Mouse (Mus musculus): ENCODE measurements around the gene Sort1.

The Sort1 gene

DNA sequence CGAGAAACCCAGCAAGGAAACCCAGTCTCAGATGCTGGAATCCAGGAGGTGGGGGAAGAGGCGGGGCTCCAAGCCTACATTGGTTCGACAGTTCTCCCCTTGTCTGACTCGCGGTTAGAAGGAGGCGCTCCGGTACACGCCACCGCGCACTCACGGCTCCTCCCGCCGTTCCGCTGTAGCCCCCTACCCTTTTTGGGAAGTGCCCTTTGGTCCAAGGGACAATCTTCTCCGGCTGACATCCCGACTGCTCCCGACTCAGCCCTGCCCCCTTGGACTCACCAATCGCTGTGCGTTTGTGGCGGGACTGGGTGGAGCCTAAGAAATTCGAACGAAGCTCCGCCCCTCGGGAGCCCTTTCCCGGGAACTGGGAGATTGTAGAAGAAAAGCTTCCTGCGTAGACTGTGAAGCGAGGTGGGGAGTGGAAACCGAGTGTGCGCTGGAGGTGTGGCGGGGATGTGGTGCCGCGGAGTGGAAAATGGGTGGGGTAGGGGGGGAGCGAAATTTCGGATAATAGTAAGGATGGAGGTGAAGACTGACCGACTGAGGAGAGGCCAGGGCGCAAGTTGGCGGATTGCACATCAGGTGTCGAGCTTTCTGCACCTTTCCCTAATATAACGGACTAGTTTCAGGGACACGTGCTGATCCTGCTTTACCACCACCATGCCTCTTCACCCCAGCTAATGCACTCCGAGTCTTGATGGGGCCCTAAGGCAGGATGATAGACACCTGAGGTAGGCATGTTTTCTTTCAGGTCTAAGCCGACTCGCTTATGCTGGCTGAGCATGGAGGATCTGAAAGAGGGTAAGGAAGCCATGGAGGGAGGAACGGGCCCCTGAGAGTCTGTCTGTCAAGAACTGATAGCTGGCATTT lies 99.8 kb downstream of the Sort1 start, which contains the start of gene Psrc1:
TSS of gene Psrc1 (plus strand) at position 355 of the 870 bp plus-strand sequence.
- peak; percentile 78 for DNase-seq (ENCODE audit: low read depth)

DNA sequence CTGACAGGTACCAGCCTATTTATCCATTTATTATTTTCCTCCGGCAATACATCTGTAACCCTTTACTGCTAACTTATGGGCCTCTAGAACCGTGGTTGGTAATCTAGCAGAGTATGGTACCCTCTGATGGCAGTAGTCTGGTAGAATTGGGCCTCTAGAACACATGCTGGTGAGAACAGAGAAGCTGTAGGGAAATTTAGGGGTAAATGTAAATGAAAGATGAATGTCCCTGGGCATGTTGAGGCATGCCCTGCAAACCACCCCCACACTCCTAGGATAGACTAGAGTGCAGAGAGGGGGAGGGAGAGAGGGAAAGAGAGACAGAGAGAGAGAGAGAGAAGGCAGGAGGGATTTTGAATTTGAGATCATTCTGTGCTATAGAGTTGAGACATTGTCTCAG lies 100.5 kb downstream of the Sort1 start:
- DNase-seq (ENCODE audit: low read depth) = no peak

DNA sequence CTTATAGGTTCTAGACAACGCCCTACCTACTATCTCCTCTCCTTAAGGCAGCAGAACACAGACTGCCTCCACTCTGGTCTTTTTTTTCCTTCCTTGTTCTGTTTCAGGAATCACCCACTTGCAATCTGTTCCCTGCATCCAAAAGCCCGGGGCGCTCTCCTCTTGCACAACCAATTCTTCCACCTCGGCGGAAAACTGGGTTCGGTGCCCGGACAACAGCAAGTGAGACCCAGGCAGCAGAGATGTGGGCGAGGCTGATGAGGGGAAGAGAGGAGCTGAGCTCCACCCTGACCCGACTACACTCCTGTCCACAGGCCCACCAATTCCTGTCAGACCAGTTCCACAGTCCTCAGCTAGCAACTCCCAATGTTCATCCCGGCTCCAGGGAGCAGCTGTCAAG lies 102.3 kb downstream of the Sort1 start:
- no peak for DNase-seq (ENCODE audit: low read depth)

DNA sequence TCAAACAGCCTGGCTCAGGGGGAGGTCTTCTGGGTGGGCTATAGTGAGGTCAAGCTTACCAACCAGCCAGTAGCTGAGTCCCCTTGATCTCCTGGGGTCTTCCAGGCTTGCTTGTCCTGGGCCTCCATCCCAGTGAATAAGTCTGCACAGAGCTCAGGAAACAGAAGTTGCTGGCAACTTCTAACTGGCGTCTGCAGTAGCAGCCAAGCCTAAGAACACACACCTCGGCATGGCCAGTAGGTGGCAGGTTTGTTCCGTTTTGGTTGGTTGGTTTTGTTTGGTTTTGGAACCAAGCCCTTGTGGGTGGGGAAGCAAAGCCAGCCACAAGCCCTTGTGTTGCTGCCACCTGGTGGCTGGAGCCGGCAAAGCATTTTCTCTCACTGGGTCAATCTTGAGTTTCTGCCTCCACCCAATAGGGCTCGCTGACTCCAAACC lies 105.2 kb downstream of the Sort1 start:
- peak; percentile 95 for DNase-seq (ENCODE audit: low read depth)

DNA sequence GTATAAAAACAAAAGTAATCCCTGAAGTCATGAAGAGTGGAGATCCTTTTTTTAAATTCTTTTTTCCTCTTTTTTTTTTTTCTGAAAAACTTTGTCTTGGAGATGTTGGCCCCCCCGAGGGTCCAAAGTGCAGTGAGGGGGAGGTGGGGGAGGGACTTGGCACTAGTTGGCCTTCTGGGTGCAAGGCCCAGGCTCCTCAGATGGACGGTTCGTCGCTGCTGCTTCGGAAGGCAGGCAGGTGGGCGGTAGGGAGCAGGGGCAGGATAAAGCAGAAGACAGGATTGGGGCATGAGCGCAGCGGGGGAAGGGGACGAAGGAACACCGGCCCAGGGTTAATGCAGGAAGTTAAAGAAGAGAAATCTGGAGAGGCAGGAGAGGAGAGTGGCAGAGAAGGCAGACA lies 108.4 kb downstream of the Sort1 start:
- DNase-seq (ENCODE audit: low read depth) = no peak

DNA sequence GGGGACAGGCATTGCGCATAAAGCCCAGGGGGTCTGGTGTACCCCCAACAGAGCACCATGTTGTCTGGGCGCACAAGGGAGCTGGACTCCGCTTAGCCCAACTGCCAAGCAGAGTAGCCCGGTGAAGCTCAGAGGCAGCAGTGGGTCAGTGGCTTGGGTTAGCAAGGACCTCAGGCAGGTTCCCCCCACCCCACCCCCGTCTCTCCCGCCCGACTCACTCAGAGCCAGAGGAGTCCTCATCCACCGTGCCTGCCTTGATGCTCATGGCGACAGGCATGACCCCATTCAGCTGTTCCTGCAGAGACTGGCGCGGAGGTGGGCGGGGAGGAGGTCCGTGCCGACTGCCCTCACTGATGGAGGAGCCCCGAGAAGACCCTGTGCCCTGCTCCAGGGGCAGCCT lies 108.9 kb downstream of the Sort1 start:
- no peak for DNase-seq (ENCODE audit: low read depth)

DNA sequence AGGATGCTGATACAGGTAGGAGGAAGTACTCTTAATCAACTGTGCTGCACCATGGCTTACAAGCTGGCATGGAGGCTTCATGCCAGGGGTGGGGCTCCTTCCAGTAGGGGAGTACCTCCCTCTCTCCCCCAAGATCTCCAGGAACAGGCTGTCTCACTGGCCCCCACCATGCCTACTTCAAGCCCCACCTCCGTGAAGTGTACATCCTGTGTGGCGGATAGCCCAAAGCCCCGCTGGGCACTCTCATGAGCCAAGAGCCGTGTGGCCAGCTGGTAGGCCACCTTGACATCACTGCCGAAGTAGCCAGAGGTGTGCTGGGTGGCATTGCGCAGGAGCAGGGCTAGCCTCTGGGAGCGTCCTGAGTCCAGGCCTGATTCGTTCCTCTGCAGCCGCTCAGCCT lies 114.4 kb downstream of the Sort1 start:
- no peak for DNase-seq (ENCODE audit: low read depth)

DNA sequence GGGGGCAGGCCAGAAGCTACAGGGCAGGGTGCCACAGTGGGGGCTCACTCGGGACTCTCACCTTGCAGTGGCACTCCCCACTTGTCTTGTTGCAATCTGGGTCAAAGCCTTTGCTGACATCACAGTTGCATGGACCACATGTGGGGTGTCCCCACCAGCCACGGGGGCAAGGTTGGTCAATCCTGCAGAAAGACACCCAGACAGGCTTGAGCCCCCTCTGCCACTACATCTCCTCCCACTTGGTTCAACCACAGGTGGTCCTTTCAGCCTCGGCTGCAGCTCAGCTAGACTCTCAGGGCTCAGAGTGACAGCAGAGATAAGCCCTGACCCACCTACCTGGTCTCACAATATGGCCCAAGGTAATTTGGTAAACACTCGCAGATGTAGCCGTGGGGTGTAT lies 116.6 kb downstream of the Sort1 start:
- no peak for DNase-seq (ENCODE audit: low read depth)

DNA sequence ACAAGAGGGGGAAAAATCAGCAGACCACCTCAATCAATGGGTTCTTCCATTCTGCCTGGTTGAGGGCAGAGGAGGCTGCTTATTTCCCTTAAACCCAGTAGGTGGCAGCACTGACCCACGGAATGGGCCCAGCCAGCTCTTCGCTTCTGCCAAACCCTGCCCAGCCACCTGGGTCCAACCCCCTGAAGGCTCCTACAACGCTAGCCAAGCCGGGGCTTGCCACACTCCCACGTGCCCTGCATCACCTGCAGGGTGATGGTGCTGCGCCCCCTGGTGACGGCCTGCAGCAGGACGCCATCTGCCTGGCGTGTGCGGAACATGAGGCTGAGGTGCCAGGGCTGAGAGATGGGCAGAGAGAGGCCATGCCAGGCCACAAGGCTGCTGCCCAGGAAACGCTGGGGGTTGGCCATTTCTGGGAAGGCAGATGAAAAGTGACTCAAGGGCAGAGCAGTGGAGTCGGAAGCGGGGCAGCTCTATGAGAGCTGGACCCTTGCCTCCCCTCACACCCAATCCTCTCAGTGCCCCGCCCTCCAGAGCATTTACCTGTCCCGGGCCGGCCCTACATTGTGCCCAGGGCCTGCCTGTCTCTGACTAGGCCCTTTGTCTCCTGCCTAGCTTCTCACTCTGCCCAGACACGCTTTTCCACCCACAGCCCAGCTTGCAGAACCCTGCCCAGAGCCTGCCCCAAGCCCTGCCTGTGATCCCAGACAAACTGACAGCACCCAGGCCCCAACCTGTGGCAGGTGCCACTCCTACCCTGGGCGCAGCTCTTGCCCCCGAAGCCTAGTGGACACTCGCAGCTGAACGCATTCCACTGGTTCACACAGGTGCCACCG lies 118.0 kb downstream of the Sort1 start:
- peak; percentile 93 for DNase-seq (ENCODE audit: low read depth)

DNA sequence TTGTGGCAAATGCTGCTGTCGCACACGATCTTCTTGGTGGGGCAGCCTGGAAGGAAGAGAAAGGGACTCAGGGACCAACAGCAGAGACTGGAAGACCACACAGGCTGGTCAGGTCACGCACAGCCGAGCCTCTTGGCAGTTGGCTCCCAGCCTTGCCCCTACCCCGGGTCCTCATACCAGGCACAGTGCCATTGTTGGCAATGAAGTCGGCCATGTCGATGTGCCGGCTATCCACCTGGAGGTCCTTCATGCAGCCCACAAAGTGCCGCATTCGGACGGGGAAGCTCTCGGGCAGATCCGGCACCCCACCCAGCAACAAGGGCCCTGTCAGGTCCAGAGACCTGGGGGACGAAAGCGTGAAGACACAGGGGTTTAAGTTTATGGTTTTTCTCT lies 118.6 kb downstream of the Sort1 start:
- DNase-seq (ENCODE audit: low read depth) = no peak

DNA sequence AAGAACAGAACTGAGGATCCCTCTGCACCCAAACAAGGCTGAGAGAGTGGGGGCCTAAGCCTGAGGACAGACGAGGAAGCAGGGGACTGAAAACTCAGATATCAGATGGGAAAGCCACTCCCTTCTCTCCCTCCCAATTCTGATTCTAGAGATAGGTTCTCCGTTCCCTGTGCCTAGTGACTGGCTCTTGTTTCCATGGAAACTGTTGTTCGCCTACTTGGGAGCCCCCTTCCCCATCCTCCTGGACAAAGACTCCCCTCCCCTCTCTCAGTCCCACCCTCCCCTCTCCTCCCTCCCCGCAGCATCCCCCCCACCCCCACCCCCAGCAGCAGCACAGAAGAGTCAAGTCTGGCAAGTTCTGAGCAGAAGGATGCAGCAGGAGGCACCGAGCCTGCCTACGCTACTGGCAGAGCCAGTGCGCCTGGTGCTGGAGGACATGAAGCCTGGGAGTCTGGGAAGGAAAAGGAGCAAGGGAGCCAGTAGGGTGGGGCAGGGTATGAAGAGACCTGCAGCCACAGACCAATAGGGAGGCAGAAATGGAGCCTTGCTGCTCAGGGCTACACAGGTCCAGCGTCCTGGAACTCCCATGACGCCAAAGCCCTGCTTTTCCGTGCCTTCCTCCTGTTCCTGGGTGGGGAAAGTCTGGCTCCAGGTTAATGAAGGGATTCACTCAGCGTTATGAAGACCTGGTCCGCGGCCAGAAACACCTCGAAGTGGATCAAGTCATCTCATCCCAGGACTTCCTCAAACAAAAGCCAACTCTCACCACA lies 121.8 kb downstream of the Sort1 start:
- no peak for DNase-seq (ENCODE audit: low read depth)

DNA sequence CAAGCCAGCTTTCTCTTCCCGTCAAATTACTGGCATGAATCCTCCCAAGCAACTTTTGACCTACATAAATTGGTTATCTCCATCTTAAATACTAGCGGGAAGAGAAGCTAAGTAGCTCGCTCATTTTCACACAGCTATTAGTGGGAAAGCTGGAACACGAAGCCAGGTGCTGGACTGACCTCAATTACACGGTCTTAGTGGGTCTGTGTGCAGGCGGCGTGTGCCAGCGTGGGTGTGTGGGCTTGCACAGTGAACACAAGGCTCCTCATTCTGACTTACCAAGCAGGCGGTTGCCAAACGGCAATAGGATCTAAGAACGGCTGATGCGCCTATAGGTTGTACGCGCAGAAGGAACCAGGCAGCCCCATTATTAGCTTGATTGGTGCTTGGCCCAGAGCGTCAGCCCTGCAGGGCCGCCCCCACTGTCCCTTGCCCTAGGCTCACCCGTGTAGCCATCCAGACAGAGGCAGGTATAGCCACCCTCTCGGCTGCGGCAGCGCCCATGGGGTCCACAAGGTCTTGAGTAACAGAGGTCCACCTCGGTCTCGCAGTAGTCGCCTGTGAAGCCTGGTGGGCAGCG lies 122.5 kb downstream of the Sort1 start:
- no peak for DNase-seq (ENCODE audit: low read depth)

DNA sequence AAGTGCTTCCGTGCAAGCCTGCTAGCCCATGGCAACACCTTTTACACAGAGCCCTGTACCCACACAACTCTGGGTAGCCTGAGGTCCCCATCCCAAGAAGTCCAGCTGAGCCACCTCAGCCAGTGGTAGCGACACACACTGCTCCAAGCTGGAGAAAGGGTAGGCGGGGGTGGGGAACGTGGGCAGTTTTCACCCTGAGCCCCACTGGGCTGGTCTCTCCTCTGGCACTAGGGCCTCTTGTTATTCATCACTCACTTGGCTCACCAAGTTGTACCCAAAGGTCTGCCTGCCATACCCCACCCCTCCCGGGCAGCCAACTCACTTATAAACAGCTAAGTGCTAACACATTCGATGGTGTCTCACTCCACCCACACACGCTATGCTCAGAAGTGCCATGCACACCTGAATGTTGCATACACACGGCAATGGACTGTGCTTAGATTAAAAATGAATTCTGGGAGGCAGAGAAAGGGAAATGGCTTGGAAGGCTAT lies 124.7 kb downstream of the Sort1 start:
- DNase-seq (ENCODE audit: low read depth) = no peak

DNA sequence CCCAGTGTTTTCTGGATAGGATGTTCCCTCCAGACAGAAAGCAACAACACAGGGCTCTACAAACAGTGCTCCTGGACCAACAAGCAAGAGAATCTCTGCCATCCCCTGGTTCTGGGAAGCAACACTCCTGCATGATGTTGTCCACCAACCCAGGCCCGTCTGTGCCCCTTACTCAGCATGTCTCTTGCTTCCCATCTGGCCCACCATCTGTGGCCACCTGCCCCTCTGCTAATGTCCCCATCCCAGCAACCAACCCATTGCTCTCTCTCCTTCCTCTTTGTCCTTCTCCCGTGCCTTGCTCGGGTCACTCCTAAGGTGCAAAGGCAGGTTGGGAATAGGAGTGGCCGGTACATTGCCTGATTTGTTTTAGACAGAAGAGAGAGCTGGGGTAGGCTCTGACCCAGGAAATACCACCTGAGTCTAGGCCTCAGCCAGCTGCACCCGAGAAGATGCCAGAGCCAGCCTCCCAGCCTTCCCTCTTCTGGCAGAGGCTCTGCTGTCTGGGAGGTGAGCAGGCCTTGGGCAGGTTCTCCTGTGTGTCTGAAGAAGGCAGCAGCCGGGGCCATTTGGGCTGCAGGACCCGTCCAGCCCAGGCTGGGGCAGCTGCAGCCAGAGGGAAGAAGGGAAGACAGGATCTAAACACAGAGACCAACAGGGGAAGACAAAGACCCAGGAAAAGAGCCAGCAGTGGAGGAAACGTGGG lies 125.9 kb downstream of the Sort1 start:
- no peak for DNase-seq (ENCODE audit: low read depth)

DNA sequence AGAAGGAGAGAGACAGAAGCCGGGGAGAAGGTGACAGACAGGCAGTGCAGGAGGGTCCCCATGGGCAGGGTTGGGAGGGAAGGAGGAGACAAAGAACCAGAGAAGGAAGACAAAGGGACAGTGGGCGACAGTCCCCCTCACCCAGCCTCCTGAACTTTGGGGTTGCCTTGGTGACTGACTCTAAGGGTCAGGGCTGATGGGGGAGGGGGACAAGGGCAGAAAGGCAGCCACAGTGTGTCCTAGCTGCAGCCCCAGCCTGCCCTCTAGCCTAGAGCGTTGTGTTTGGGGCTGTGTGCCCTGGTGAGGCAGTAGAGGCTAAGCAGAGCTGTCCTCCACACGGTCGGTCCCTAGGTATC lies 126.5 kb downstream of the Sort1 start:
- no peak for DNase-seq (ENCODE audit: low read depth)

All from fibroblast of lung, adult 2 months (primary cell).